Mouse (Mus musculus): ENCODE data around the gene Otos. TPM values are rescaled to one million over a fixed set of nuclear protein-coding genes. Genes with fewer than 3 reads are reported as not detected.

The Otos gene
- total RNA-seq (2022), result not detected

- peak; percentile 55 for DNase-seq (ENCODE audit: low spot score)
Observed at GRCm38 (mm10) chr1:92648673-92649072, at the start of gene Otos. Otos (minus strand) TSS chr1:92648841.

- peak; percentile 41 for DNase-seq (ENCODE audit: low spot score)
Observed at GRCm38 (mm10) chr1:92696848-92697247, 48.2 kb upstream of the Otos start.

GRCm38 (mm10) chr1:92695751-92696150, 47.1 kb upstream of the Otos start:
- no peak for DNase-seq (ENCODE audit: low spot score)

GRCm38 (mm10) chr1:92691166-92691844, 42.7 kb upstream of the Otos start:
- no peak for DNase-seq (ENCODE audit: low spot score)

- no peak for DNase-seq (ENCODE audit: low spot score)
Observed at GRCm38 (mm10) chr1:92686994-92687393, 38.4 kb upstream of the Otos start.

GRCm38 (mm10) chr1:92683151-92683550, 34.5 kb upstream of the Otos start:
- DNase-seq (ENCODE audit: low spot score), result no peak

- no peak for DNase-seq (ENCODE audit: low spot score)
Observed at GRCm38 (mm10) chr1:92680668-92681603, 32.3 kb upstream of the Otos start.

- no peak for DNase-seq (ENCODE audit: low spot score)
Observed at GRCm38 (mm10) chr1:92678757-92679156, 30.1 kb upstream of the Otos start.

GRCm38 (mm10) chr1:92676676-92676975, 28.0 kb upstream of the Otos start:
- no peak for DNase-seq (ENCODE audit: low spot score)

GRCm38 (mm10) chr1:92675932-92676675, 27.5 kb upstream of the Otos start:
- no peak for DNase-seq (ENCODE audit: low spot score)

GRCm38 (mm10) chr1:92673258-92673782, 24.7 kb upstream of the Otos start:
- no peak for DNase-seq (ENCODE audit: low spot score)

GRCm38 (mm10) chr1:92671326-92671725, 22.7 kb upstream of the Otos start:
- no peak for DNase-seq (ENCODE audit: low spot score)

GRCm38 (mm10) chr1:92669430-92669829, 20.8 kb upstream of the Otos start:
- DNase-seq (ENCODE audit: low spot score), result no peak

GRCm38 (mm10) chr1:92667106-92667505, 18.5 kb upstream of the Otos start:
- DNase-seq (ENCODE audit: low spot score), result no peak

GRCm38 (mm10) chr1:92659392-92659791, 10.8 kb upstream of the Otos start:
- no peak for DNase-seq (ENCODE audit: low spot score)

GRCm38 (mm10) chr1:92657025-92657820, 8.6 kb upstream of the Otos start:
- no peak for DNase-seq (ENCODE audit: low spot score)

- DNase-seq (ENCODE audit: low spot score), result no peak
Observed at GRCm38 (mm10) chr1:92654676-92655075, 6.0 kb upstream of the Otos start.

- DNase-seq (ENCODE audit: low spot score), result no peak
Observed at GRCm38 (mm10) chr1:92653179-92653578, 4.5 kb upstream of the Otos start.

GRCm38 (mm10) chr1:92651467-92651866, 2.8 kb upstream of the Otos start:
- DNase-seq (ENCODE audit: low spot score), result no peak

- no peak for DNase-seq (ENCODE audit: low spot score)
Observed at GRCm38 (mm10) chr1:92648197-92648596, 444 bp downstream of the Otos start.

GRCm38 (mm10) chr1:92647752-92648151, 889 bp downstream of the Otos start:
- peak; percentile 52 for DNase-seq (ENCODE audit: low spot score)

All from heart, adult 8-10 months (tissue).